Mouse (Mus musculus) megakaryocyte, embryonic 14.5 days (primary cell): ENCODE data around the gene Cpne7.

Experiments used
- FLI1 ChIP-seq: IDR thresholded peaks from 2 replicates; pipeline ENCODE4 v1.6.1; 2012; ENCODE audit warnings: low read length, inconsistent platforms, mixed read lengths
- GATA1 ChIP-seq: IDR thresholded peaks from 3 replicates; pipeline ENCODE4 v1.6.1; 2012; ENCODE audit warnings: mixed read lengths, low read length, inconsistent platforms, borderline replicate concordance

- TF ChIP-seq GATA1 (no peak), FLI1 (no peak)
Measured at GRCm38 (mm10) chr8:123132953-123133352, 15.8 kb downstream of the Cpne7 start.
